Mouse (Mus musculus) midbrain, embryonic 10.5 days (tissue): ENCODE data around the gene Ift80. TPM values are rescaled to one million over a fixed set of nuclear protein-coding genes. Genes with fewer than 3 reads are reported as not detected.
"Not testable (repeated sequence)": the region's sequence is repeated elsewhere in the genome, so short reads cannot be mapped to it uniquely, and the experiment has no call there.

Source experiments
- DNase-seq: peaks from one replicate; pipeline ENCODE4 v3.0.0-alpha.2; 2017; ENCODE audit warnings: low spot score
- H3K27ac ChIP-seq: fragments of 300-500 bp; sonication (generic); replicated peaks from 2 replicates; pipeline ENCODE4 v1.5.1; 2016; ENCODE audit warnings: mild to moderate bottlenecking
- H3K27me3 ChIP-seq: fragments of 300-500 bp; sonication (generic); 2 replicates; pipeline ENCODE4 v1.6.1; 2016; ENCODE audit warnings: low read depth, mild to moderate bottlenecking; ENCODE audit not compliant: poor library complexity, severe bottlenecking
- H3K36me3 ChIP-seq: fragments of 300-500 bp; sonication (generic); 2 replicates; pipeline ENCODE4 v1.6.1; 2016; ENCODE audit warnings: mild to moderate bottlenecking, moderate library complexity
- H3K4me1 ChIP-seq: fragments of 300-500 bp; sonication (generic); 2 replicates; pipeline ENCODE4 v1.6.1; 2016
- H3K4me3 ChIP-seq: fragments of 300-500 bp; sonication (generic); 2 replicates; pipeline ENCODE4 v1.5.1; 2016; ENCODE audit warnings: mild to moderate bottlenecking, moderate library complexity
- H3K9me3 ChIP-seq: fragments of 300-500 bp; sonication (generic); replicated peaks from 2 replicates; pipeline ENCODE4 v1.6.1; 2016; ENCODE audit warnings: mild to moderate bottlenecking
- WGBS: fragments of 180-500 bp; shearing (Covaris S2); methylation state at CpG from one replicate; pipeline ENCODE4 v1.1.7; 2016; 5-methylcytosine and 5-hydroxymethylcytosine counted together
- polyA plus RNA-seq: library from polyadenylated mRNA; unstranded; fragments of >200 nt; fragmentation: Nextera tagmentation; extraction: Ambion mirVana; gene quantifications from 2 replicates; pipeline ENCODE4 v1.2.1, GENCODE M21; 2016

The Ift80 gene
- polyA plus RNA-seq, 1 experiment from 2014 or later, result 19.8 TPM

DNA sequence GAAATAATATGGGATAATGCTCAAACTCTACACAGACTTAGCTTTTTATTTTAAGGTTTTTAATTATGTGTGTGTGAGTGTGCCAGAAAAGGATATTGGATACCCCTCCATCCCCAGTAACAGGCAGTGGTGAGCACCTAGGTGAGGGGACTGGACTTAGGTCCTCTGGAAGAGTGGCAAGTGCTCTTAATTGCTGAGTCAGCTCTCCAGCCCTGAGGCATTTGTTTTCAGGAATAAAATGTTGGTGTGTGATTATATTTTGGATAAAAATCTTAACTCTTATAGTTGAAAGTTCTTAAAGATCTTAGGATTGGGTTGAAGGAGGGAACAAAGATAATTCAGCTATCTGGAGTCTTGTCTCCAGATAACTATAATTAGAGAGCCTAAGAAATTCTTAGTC lies 16.4 kb upstream of the Ift80 start:
- Histone ChIP-seq H3K27me3 (no peaks in the 10 kb centered on the region), H3K27ac (no peak overlapping the region), H3K9me3 (no peaks in the 10 kb centered on the region), H3K36me3 (peaks cover 99% of the 10 kb centered on the region), H3K4me1 (no peaks in the 10 kb centered on the region), H3K4me3 (no peak overlapping the region)
- no peak for DNase-seq

DNA sequence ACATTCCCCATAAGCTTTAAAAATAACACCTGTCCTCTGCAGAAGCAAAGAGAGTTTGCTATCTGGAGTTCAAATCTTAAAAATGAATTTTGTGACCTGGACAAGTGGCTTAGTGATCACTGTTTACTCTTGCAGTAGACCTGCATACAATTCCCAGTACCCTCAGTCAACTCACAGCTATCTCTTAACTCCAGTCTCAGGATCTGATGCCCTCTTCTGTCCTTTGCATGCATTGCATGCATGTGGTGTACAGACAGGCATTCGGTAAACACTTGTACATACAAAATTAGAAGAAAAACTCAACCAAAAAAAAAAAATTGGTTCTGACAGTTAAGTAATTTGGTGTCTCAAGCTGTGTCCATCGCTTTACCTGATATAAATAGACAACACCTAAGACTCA lies 15.9 kb upstream of the Ift80 start:
- no peak for DNase-seq
- Histone ChIP-seq H3K9me3 (no peaks in the 10 kb centered on the region), H3K27me3 (no peaks in the 10 kb centered on the region), H3K36me3 (peaks cover 99% of the 10 kb centered on the region), H3K4me1 (no peaks in the 10 kb centered on the region), H3K4me3 (no peak overlapping the region), H3K27ac (no peak overlapping the region)
- 95% methylated on average over 2 of the region's 2 CpGs for WGBS

DNA sequence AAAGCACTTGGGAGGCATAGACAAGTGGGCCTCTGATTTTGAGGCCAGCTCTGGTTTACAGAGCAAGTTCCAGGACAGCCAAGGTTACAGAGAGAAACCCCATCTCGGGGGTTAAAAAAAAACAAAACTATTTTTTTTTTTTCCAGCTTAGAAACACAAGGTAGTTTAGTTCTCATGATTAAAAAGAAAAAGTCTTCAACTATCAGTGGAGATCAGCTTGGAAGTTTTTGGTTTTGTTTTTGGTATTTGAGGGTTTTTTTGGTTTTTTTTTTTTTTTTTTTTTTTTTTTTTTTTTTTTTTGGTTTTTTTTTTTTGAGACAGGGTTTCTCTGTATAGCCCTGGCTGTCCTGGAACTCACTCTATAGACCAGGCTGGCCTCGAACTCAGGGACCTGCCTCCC lies 14.3 kb upstream of the Ift80 start:
- not testable (repeated sequence) for H3K4me3 ChIP-seq, H3K27me3 ChIP-seq, H3K9me3 ChIP-seq, H3K27ac ChIP-seq, DNase-seq, H3K4me1 ChIP-seq
- WGBS, result 100% methylated on average over 2 of the region's 2 CpGs
- peaks cover 99% of the 10 kb centered on the region for H3K36me3 ChIP-seq

DNA sequence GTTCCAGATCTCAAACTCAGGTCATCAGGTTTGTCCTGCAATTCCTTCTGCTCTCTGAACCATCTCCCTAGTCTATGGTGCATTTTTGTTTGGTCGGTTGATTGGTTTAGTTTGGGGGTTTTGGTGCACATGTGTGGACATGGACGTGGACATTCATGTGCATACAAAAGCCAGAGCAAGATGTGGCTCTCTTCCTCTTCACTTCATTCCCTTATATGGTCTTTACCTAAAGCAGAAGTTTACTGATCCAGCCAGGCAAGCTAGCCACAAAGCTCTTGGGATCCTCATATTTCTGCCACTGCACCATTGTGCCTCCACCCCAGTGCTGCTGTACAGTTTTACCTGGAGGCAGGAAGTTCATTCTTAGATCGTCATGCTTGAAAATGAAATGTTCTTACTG lies 12.8 kb upstream of the Ift80 start:
- Histone ChIP-seq H3K9me3 (no peaks in the 10 kb centered on the region), H3K27me3 (no peaks in the 10 kb centered on the region), H3K4me1 (no peaks in the 10 kb centered on the region), H3K36me3 (peaks cover 98% of the 10 kb centered on the region), H3K4me3 (no peak overlapping the region), H3K27ac (no peak overlapping the region)
- 91% methylated on average over 3 of the region's 3 CpGs for WGBS
- DNase-seq, result no peak

DNA sequence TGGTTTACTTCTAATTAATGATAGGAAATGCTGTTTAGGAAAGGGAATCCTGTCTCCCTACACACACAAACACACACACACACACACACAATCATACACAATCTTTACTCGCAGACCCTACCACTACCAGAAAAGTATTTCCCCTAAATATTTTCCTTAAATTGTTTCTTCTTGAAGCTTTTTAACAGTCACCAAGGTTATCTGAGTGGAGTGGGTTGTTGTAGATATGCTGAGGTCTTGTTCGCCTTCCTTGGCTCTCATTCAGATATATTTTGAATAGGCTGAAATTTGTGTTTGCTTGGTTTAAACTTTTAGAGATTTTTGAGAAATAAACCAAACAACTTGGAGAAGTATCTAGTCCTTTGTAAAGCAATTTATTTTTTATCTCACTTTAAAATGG lies 4.5 kb upstream of the Ift80 start:
- no peak for DNase-seq
- Histone ChIP-seq H3K27ac (no peak overlapping the region), H3K4me3 (no peak overlapping the region), H3K36me3 (peaks cover 58% of the 10 kb centered on the region), H3K27me3 (no peaks in the 10 kb centered on the region), H3K9me3 (no peaks in the 10 kb centered on the region), H3K4me1 (peaks cover 22% of the 10 kb centered on the region)
- WGBS, result 94% methylated on average over 2 of the region's 2 CpGs

DNA sequence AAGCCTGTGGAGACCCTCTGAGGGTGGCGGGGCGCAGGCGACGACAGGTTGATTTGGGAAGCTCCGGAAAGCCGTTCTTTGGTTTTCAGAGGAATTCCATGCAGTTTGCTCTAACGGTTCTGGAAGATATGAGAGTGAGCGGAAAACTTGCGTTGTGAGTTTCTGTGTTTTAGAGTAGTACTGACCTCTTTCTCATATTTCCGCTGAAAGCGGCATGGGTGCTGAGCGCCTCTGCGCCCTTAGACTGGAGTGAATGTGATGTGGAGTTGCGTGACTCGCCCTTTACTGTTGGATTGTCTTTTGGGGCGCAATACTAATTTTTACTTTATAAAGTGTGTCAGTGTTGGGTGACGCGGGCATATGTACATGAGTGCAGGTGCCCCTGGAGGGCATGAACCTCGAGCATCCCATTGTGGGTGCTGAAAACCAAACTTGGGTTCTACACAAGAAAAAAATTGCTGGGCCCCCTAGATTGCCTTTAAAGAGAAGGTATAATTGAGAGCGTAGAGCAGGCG lies 1.9 kb upstream of the Ift80 start:
- Histone ChIP-seq H3K36me3 (peaks cover 36% of the 10 kb centered on the region), H3K4me3 (peak overlapping the region; percentile 100), H3K27me3 (no peaks in the 10 kb centered on the region), H3K27ac (peak overlapping the region; percentile 98), H3K4me1 (peaks cover 29% of the 10 kb centered on the region), H3K9me3 (no peaks in the 10 kb centered on the region)
- 13% methylated on average over 21 of the region's 21 CpGs for WGBS
- DNase-seq, result no peak

DNA sequence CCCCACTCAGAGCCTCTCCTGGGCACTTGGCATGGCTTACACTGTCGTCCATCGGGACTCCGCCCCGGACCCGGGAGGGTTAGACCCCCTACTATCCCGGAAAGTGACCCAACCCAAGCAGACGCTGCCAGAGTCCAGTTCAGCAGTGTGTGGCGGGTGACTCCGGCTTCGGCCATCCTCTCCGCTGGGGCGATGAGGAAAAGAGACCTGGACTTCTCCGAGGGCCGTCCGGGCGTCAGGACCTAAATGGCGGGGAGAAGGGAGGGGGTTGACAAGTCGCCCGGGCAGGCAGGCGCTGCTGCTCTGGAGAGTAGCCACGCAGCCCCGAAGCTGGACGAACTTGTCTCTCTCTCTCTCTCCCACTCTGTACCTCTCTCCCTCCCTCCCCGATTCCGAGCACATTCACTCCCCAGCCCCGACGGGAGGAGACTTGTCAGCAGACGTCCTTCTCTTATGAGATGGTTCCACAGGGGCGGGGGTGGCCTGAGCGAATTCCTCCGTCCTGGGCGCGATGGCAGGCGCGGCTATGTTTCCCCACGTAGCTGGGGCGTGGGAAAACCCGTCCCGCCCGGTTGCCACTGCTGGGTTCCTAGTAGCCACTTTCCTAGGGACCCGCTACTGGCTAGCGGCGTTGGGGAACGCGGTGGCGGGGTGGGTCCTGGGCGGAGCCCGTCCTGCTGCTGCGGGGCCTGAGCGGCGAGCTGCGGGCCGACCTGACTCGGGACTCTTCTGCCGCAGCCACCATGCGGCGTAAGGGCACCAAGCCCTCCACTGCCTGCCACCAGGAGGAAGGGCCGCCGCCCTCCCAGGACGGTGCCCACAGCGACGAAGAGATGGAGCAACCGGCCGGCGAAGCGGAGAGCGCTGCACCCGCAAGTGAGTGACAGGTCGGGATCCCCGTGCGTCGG lies 1.2 kb upstream of the Ift80 start:
- Histone ChIP-seq H3K36me3 (peaks cover 35% of the 10 kb centered on the region), H3K27me3 (no peaks in the 10 kb centered on the region), H3K9me3 (no peaks in the 10 kb centered on the region), H3K4me1 (peaks cover 29% of the 10 kb centered on the region), H3K4me3 (peak overlapping the region; percentile 100), H3K27ac (peak overlapping the region; percentile 98)
- peak; percentile 64 for DNase-seq
- under 1% methylated on average over 72 of the region's 72 CpGs for WGBS

DNA sequence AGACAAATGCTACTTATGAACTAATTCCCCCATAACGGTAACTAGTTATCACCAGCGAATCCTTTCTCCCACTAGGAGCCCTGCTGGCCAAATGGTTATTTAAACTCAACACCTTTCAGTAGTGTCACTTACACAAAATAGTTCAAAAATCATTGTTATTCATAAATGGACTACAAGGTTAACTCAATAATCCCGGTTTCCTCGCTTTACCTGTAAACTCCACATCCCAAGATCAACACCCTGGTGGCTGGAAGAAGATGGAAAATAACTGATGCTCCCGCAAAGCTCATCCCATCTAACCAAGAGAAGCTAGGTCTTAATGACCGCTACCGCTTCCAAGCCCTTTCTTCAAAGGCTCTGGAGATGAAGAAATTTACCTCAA lies 324 bp downstream of the Ift80 start:
- DNase-seq, result no peak
- Histone ChIP-seq H3K36me3 (peaks cover 25% of the 10 kb centered on the region), H3K9me3 (no peaks in the 10 kb centered on the region), H3K4me3 (peak overlapping the region; percentile 100), H3K27me3 (no peaks in the 10 kb centered on the region), H3K27ac (peak overlapping the region; percentile 98), H3K4me1 (peaks cover 29% of the 10 kb centered on the region)
- whole genome bisulfite sequencing, result 2% methylated on average over 7 of the region's 7 CpGs

DNA sequence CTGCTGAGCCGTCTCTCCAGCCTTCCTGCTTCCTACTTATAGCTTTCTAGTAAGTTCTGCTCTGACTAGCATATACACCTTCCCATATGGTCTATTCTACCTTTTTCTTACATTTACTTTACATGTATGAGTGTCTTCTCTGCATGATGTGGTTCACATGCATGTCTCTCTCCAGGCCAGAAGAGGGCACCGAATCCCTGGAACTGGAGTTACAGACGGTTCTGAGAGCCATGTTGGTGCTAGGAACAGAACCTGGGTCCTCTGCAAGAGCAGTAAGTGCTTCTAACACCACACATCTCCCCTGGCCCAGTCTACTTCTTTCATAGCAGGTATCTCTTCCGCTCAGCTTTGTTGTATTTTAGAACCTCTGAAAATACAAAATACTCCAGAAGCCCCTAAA lies 1.6 kb downstream of the Ift80 start:
- Histone ChIP-seq H3K36me3 (peaks cover 13% of the 10 kb centered on the region), H3K27me3 (no peaks in the 10 kb centered on the region), H3K4me3 (no peak overlapping the region), H3K4me1 (peaks cover 22% of the 10 kb centered on the region), H3K9me3 (no peaks in the 10 kb centered on the region), H3K27ac (no peak overlapping the region)
- WGBS, result 89% methylated on average over 4 of the region's 4 CpGs
- no peak for DNase-seq

DNA sequence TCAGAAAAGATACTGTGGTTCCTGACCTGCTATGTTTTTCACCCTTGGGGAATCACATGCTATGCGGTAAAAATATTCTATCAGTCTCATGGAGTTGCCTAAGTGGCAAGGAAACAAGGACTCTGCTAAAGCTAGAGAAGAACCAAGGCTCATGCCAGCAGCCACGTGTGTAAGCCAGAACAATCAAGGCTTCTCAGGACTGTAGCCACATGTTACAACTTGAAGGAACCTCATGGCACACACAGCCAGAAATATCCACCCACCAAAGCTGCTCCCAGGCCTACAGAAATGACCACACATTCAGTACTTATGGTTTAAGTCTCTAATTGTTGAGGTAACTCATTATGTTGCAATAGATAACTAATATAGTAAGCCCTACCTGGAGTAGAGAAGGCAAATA lies 17.8 kb downstream of the Ift80 start:
- no peak overlapping the region for H3K4me3 ChIP-seq
- H3K4me1 ChIP-seq, result no peaks in the 10 kb centered on the region
- no peaks in the 10 kb centered on the region for H3K9me3 ChIP-seq
- no peaks in the 10 kb centered on the region for H3K27me3 ChIP-seq
- no peak overlapping the region for H3K27ac ChIP-seq
- 96% methylated on average over 2 of the region's 2 CpGs for WGBS
- DNase-seq, result no peak
- H3K36me3 ChIP-seq, result peaks cover 52% of the 10 kb centered on the region

DNA sequence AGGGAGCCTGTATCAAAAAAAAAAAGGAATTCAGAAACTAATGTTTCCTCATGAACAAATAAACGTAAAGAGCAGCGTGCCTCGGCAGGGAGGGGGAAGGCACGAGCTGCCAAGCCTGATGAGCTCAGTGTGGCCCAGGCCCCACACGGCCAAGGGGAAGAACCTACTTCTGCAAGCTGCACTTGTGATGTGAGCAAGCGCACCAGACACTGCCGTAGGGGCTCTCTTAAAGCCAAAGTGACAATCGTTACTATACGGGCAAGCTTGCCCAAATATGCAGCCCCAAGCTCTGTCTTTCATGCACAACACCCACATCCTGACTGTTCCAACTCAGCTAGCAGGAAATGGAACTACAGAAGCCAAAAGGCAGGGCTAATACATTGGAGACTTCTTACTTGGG lies 23.5 kb downstream of the Ift80 start:
- WGBS, result 88% methylated on average over 9 of the region's 9 CpGs
- H3K4me3 ChIP-seq, result no peak overlapping the region
- no peak for DNase-seq

DNA sequence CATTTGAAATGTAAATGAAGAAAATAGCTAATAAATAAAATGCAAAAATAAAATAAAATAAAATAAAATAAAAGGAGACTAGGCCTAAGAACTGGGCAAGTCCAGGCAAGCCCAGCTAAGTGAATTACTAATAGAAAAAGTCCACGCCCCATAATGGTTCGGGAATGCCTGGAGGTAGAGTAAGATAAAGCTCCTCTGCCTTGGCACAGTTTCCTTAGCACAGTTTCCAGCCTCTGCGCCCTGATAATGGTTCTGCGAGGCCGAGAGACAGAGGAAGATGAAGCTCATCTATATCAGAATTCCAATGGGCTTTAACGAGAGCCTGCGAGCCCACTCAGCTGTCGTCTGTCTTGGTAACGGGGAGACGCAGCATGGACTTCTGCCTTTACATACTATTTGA lies 25.2 kb downstream of the Ift80 start:
- no peak overlapping the region for H3K4me3 ChIP-seq
- H3K27ac ChIP-seq, result no peak overlapping the region

More for the DNA sequence above, 23.5 kb downstream of the Ift80 start:
- H3K9me3 ChIP-seq, result no peaks in the 10 kb centered on the region
- H3K27ac ChIP-seq, result no peak overlapping the region
- H3K27me3 ChIP-seq, result no peaks in the 10 kb centered on the region
- H3K4me1 ChIP-seq, result peaks cover 6% of the 10 kb centered on the region; the same call in 1 of the 2 replicates
- peaks cover 24% of the 10 kb centered on the region for H3K36me3 ChIP-seq

DNA sequence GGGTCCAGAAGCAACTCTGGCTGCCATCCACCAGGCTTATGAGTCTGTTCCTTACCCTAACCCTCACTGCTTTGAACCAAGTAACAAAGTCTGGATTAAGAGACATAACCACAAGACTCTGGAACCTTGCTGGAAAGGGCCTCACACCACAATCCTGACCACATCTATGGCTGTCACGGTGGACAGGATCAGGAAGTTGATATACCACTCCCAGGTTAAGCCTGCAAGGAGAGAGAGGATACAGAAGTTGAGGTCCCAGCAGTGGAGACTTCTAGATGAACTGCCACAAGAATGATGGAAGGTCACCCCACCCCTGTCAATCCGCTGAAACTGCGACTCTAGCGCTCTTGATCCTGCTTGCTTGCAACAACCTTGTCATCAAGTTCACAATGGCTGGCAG lies 26.7 kb downstream of the Ift80 start:
- DNase-seq, result no peak
- Histone ChIP-seq H3K27ac (no peak overlapping the region), H3K4me1 (peaks cover 8% of the 10 kb centered on the region; the same call in 1 of the 2 replicates), H3K36me3 (peaks cover 9% of the 10 kb centered on the region; the same call in 1 of the 2 replicates), H3K27me3 (no peaks in the 10 kb centered on the region), H3K4me3 (no peak overlapping the region), H3K9me3 (no peaks in the 10 kb centered on the region)
- 96% methylated on average over 4 of the region's 4 CpGs for WGBS

More for the DNA sequence above, 25.2 kb downstream of the Ift80 start:
- Histone ChIP-seq H3K4me1 (peaks cover 8% of the 10 kb centered on the region; the same call in 1 of the 2 replicates), H3K27me3 (no peaks in the 10 kb centered on the region), H3K9me3 (no peaks in the 10 kb centered on the region), H3K36me3 (peaks cover 10% of the 10 kb centered on the region; the same call in 1 of the 2 replicates)
- WGBS, result 95% methylated on average over 10 of the region's 10 CpGs
- DNase-seq, result no peak
